Comparison of ENCODE assay signal across 20 mouse cellular contexts in genomic region chr10:19913806-19914205, GRCm38 (mm10). TPM values are rescaled to one million over a fixed set of nuclear protein-coding genes. Genes with fewer than 3 reads are reported as not detected.
DNase-seq lines count a peak whose midpoint lies in the region; ATAC-seq lines count a peak whose summit lies in the region.
"Had no signal": no experiment of that assay in that cellular context is flagged by ENCODE, and none has a peak within 500 bp of the region (broad histone marks: within the 10 kb centered on the region; RNA-seq: fewer than 3 reads in every experiment).

No protein-coding gene starts in this region.

- peaks cover 6% of the 10 kb centered on the region; the same call in 1 of the 2 replicates for H3K27me3 ChIP-seq in heart, embryonic 12.5 days (replicated peaks)

- no peak overlapping the region for H3K27ac ChIP-seq in heart, embryonic 12.5 days (ENCODE audit: poor library complexity, severe bottlenecking)
- H3K27ac ChIP-seq: embryonic facial prominence, embryonic 10.5 days; forebrain, embryonic 13.5 days; heart, adult 2 months; hindbrain, embryonic 10.5 days; hindbrain, embryonic 14.5 days had no signal

- no peak overlapping the region for H3K9ac ChIP-seq in heart, embryonic 12.5 days
- H3K9ac ChIP-seq: forebrain, embryonic 13.5 days; forebrain, postnatal 0 days; hindbrain, embryonic 14.5 days had no signal

- no peak overlapping the region for H3K4me3 ChIP-seq in heart, embryonic 12.5 days
- H3K4me3 ChIP-seq: embryonic facial prominence, embryonic 10.5 days; forebrain, embryonic 13.5 days; heart, adult 2 months; hindbrain, embryonic 10.5 days had no signal

- no peaks in the 10 kb centered on the region for H3K9me3 ChIP-seq in heart, embryonic 12.5 days (replicated peaks)
- H3K9me3 ChIP-seq: embryonic facial prominence, embryonic 10.5 days; forebrain, embryonic 13.5 days; hindbrain, embryonic 10.5 days had no signal

- DNase-seq in heart, adult 11 months, result peak; percentile 39
- DNase-seq in A20 (ENCODE audit: low read depth, low spot score) (peak; percentile 83), ZHBTc4 (ENCODE audit: low read depth, low spot score) (peak; percentile 71)
- DNase-seq in c-Kit-positive CD71-positive TER-119-positive erythroid progenitor cells, embryonic 14.5 days (ENCODE audit: low spot score), result no peak
- DNase-seq in gastrocnemius, postnatal 10 days, result no peak
- DNase-seq in lung, adult 18-20 months, result no peak
- DNase-seq: adrenal gland, postnatal 10 days; cerebellum, adult 18-20 months; cerebellum, adult 9-11 months; cerebellum, postnatal 36 days; forebrain, postnatal 0 days; gastrocnemius, postnatal 25 days; heart, adult 2 months had no signal

- ATAC-seq in heart, embryonic 12.5 days (ENCODE audit: insufficient number of reproducible peaks, low FRiP score), result no peak
- ATAC-seq in megakaryocyte progenitor cell, adult 5-6 weeks (replicated peaks; ENCODE audit: poor library complexity), result 0 out of 2 replicates have a peak, but pooled peaks have one; percentile 20
- ATAC-seq: forebrain, embryonic 13.5 days; forebrain, postnatal 0 days had no signal

- H3K4me2 ChIP-seq in heart, embryonic 12.5 days, result no peak overlapping the region
- H3K4me2 ChIP-seq: forebrain, embryonic 13.5 days; heart, embryonic 11.5 days; hindbrain, embryonic 14.5 days had no signal

- WGBS in heart, embryonic 12.5 days, result 79% methylated on average over 4 of the region's 4 CpGs

- H3K4me1 ChIP-seq in heart, embryonic 12.5 days (replicated peaks), result no peaks in the 10 kb centered on the region
- H3K4me1 ChIP-seq: embryonic facial prominence, embryonic 10.5 days; forebrain, embryonic 13.5 days; hindbrain, embryonic 10.5 days had no signal

- H3K36me3 ChIP-seq in heart, embryonic 12.5 days, result no peaks in the 10 kb centered on the region
- H3K36me3 ChIP-seq: embryonic facial prominence, embryonic 10.5 days; hindbrain, embryonic 10.5 days had no signal

RNA-seq across cellular contexts. Expression of gene Pex7, which starts 6.3 kb away (rescaled TPM):
- 35.4 and 36.4 TPM in 2 replicates for polyA plus RNA-seq in heart, embryonic 12.5 days (2016; fragmentation: Nextera tagmentation; extraction: Ambion mirVana)
- 44.3 and 56.4 TPM in 2 replicates for total RNA-seq in megakaryocyte progenitor cell, adult 5-6 weeks (2015)
- total RNA-seq in megakaryocyte progenitor cell, adult 5-6 weeks (2017), result 24.8 and 29.7 TPM in 2 replicates
- total RNA-seq in gastrocnemius, postnatal 10 days (2021), result 10 to 100 TPM; 13.6 to 13.9 TPM

RNA-seq across cellular contexts. Expression of gene Map3k5, which starts 20.5 kb away (rescaled TPM):
- 4.4 and 4.8 TPM in 2 replicates for polyA plus RNA-seq in heart, embryonic 12.5 days (2016; fragmentation: Nextera tagmentation; extraction: Ambion mirVana)
- total RNA-seq in megakaryocyte progenitor cell, adult 5-6 weeks (2015), result 15.4 and 16.5 TPM in 2 replicates
- total RNA-seq in megakaryocyte progenitor cell, adult 5-6 weeks (2017), result 16.0 and 17.9 TPM in 2 replicates
- 10 to 100 TPM in 1 of 2 experiments, 1 to 10 TPM in 1; 9.5 to 10.3 TPM for total RNA-seq in gastrocnemius, postnatal 10 days (2021)

Comparison
In these comparisons a context has a peak if more than half of its experiments do, and no peak if none do; other contexts are left out.
1. DNase-seq: peak in heart, adult 11 months (single experiment), A20 (single experiment) and ZHBTc4 (single experiment); none in c-Kit-positive CD71-positive TER-119-positive erythroid progenitor cells, embryonic 14.5 days (single experiment), gastrocnemius, postnatal 10 days (single experiment) and lung, adult 18-20 months (0 of 2).